Mouse (Mus musculus) heart, postnatal 4 days (tissue): Measurements from ENCODE around the gene Bpifb9b. TPM values are rescaled to one million over a fixed set of nuclear protein-coding genes. Genes with fewer than 3 reads are reported as not detected.
"Not testable (repeated sequence)": the region's sequence is repeated elsewhere in the genome, so short reads cannot be mapped to it uniquely, and the experiment has no call there.

Source experiments
- DNase-seq: peaks from one replicate; pipeline ENCODE4 v3.0.0; 2021
- total RNA-seq, 2 experiments: library from RNA; stranded (reverse); gene quantifications; 2 replicates each; pipeline ENCODE4 v1.2.3; 2021

Gene Bpifb9b
- not detected for total RNA-seq

- not testable (repeated sequence) for DNase-seq
Measured at GRCm38 (mm10) chr2:154306927-154307326, at the start of gene Bpifb9b. Gene Bpifb9b, plus strand, starts transcription at chr2:154307227.

GRCm38 (mm10) chr2:154257554-154257953 is 49.5 kb upstream of the Bpifb9b start, which contains the start of gene Bpifb9a:
Gene Bpifb9a, plus strand, starts transcription at chr2:154257854.
- not testable (repeated sequence) for DNase-seq

- DNase-seq = not testable (repeated sequence)
Measured at GRCm38 (mm10) chr2:154264397-154264796, 42.6 kb upstream of the Bpifb9b start.

- DNase-seq = not testable (repeated sequence)
Measured at GRCm38 (mm10) chr2:154291866-154292265, 15.2 kb upstream of the Bpifb9b start.

- no peak for DNase-seq
Measured at GRCm38 (mm10) chr2:154292833-154293232, 14.2 kb upstream of the Bpifb9b start.

GRCm38 (mm10) chr2:154294746-154295145 is 12.3 kb upstream of the Bpifb9b start:
- peak; percentile 64 for DNase-seq

- DNase-seq = peak; percentile 73
Measured at GRCm38 (mm10) chr2:154300496-154300895, 6.5 kb upstream of the Bpifb9b start.

GRCm38 (mm10) chr2:154301763-154302162 is 5.3 kb upstream of the Bpifb9b start:
- DNase-seq = no peak

GRCm38 (mm10) chr2:154304604-154305003 is 2.4 kb upstream of the Bpifb9b start:
- not testable (repeated sequence) for DNase-seq

- not testable (repeated sequence) for DNase-seq
Measured at GRCm38 (mm10) chr2:154313771-154314170, 6.7 kb downstream of the Bpifb9b start.

- no peak for DNase-seq
Measured at GRCm38 (mm10) chr2:154326852-154327251, 19.8 kb downstream of the Bpifb9b start.

GRCm38 (mm10) chr2:154335572-154335971 is 28.5 kb downstream of the Bpifb9b start:
- DNase-seq = no peak

- no peak for DNase-seq
Measured at GRCm38 (mm10) chr2:154338161-154338560, 31.1 kb downstream of the Bpifb9b start.

GRCm38 (mm10) chr2:154339356-154339755 is 32.3 kb downstream of the Bpifb9b start:
- DNase-seq = no peak

- DNase-seq = no peak
Measured at GRCm38 (mm10) chr2:154348152-154348551, 41.1 kb downstream of the Bpifb9b start.

GRCm38 (mm10) chr2:154354000-154354425 is 47.0 kb downstream of the Bpifb9b start:
- not testable (repeated sequence) for DNase-seq

GRCm38 (mm10) chr2:154367510-154367909 is 60.5 kb downstream of the Bpifb9b start:
- no peak for DNase-seq

Other genes starting within 250 kb of the Bpifb9b start
- not detected for gene Bpifa3, start 176.9 kb upstream of the Bpifb9b start, total RNA-seq
- not detected for gene Bpifa1, start 164.3 kb upstream of the Bpifb9b start, total RNA-seq
- not detected for gene Bpifa5, start 144.6 kb upstream of the Bpifb9b start, total RNA-seq
- under 1 TPM in 1 of 2 experiments, not detected in 1; 0.20 TPM for gene Bpifb1, start 116.4 kb upstream of the Bpifb9b start, total RNA-seq
- not detected for gene Bpifb5, start 83.5 kb upstream of the Bpifb9b start, total RNA-seq
- gene Bpifb9a, start 49.4 kb upstream of the Bpifb9b start, total RNA-seq = not detected
- gene Cdk5rap1, start 65.8 kb downstream of the Bpifb9b start, total RNA-seq = 10 to 100 TPM in 1 of 2 experiments, 1 to 10 TPM in 1; 8.7 to 11.2 TPM
- gene Snta1, start 100.9 kb downstream of the Bpifb9b start, total RNA-seq = 10 to 100 TPM; 77.0 to 77.8 TPM
- gene Cbfa2t2, start 129.3 kb downstream of the Bpifb9b start, total RNA-seq = 10 to 100 TPM; 33.9 to 34.2 TPM
- gene 1700003F12Rik, start 239.9 kb downstream of the Bpifb9b start, total RNA-seq = under 1 TPM in 1 of 2 experiments, not detected in 1; 0.81 TPM
- under 1 TPM in 1 of 2 experiments, not detected in 1; 0.17 TPM for gene Actl10, start 244.5 kb downstream of the Bpifb9b start, total RNA-seq